Mouse (Mus musculus): ENCODE results near the gene Tagln. TPM values are rescaled to one million over a fixed set of nuclear protein-coding genes. Genes with fewer than 3 reads are reported as not detected.
A peak's percentile ranks its signal among the peaks of the same experiment; 100 is the strongest.

Tagln gene
- total and polyA plus RNA-seq, 3 experiments, result 0.59 to 2.3 TPM; not detected in 1

DNA sequence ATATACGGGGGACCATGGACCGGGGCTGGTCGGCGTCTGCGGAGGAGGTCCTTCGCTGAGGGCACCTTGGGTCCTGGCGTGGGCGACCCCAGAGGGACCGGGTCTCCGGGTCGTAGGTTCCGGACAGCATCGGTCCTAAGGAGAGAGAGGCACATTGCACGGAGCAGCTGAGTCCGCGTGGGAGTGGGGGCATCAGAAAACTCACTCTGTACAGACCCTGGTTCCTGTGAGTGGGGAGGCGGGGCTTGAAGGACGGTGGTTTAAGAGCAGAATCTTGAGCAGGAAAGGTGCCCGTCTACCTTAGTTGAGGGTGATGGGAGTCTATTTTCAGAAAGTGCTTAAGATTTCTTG is 28.8 kb downstream of the Tagln start:
- in situ Hi-C loops (cut with MboI; ENCODE audit: low pct_ligation_motif_present, low pct_unique_long_range_greater_than_20kb, low sequenced_read_pairs) (no loop called here), dilution Hi-C loops (cut with MboI; ENCODE audit: extremely low pct_ligation_motif_present, extremely low pct_unique_long_range_greater_than_20kb, low sequenced_read_pairs) (no loop called here)
- Histone ChIP-seq H3K36me3 (replicated peaks in 1 of 2; ENCODE audit: control insufficient read depth in 1 of 2, insufficient read depth in 1 of 2, low read length in 1 of 2) (peaks cover 28 to 45% of the 10 kb centered on the region in 2 experiments), H3K27me3 (replicated peaks) (no peaks in the 10 kb centered on the region), H3K79me2 (replicated peaks; ENCODE audit: control insufficient read depth, extremely low read depth, insufficient read depth, poor library complexity, severe bottlenecking) (peaks cover 15% of the 10 kb centered on the region), H3K4me1 (ENCODE audit: control insufficient read depth in 1 of 2, insufficient read depth in 2 of 2) (peaks cover 0 to 29% of the 10 kb centered on the region in 2 experiments; a peak in 2 of 4 replicates), H3K9me3 (replicated peaks; ENCODE audit: low read length) (no peaks in the 10 kb centered on the region), H3K27ac (ENCODE audit: insufficient read depth, low read depth) (0 out of 2 replicates have a peak overlapping the region, but pooled peaks have one; percentile 23), H3K4me3 (replicated peaks in 1 of 3; ENCODE audit: low read depth in 2 of 3, low read length in 2 of 3, poor library complexity in 1 of 3) (peak overlapping the region; percentile 78 to 93 (median 89)), H3K9ac (ENCODE audit: insufficient read depth, low read depth) (peak overlapping the region; percentile 92), H3K4me2 (ENCODE audit: insufficient read depth, low read depth, poor library complexity, severe bottlenecking) (peak overlapping the region; percentile 83)
- DNase-seq (ENCODE audit: extremely low read depth), result peak; percentile 16
- TF ChIP-seq POLR2AphosphoS2 (IDR thresholded peaks at IDR 0.05; ENCODE audit: low read depth, low read length) (no peak), UBTF (IDR thresholded peaks at IDR 0.05; ENCODE audit: low read depth, low read length) (no peak), BHLHE40 (IDR thresholded peaks at IDR 0.05; ENCODE audit: low read depth, low read length) (no peak), ZNF384 (IDR thresholded peaks at IDR 0.05; ENCODE audit: low read depth, low read length) (no peak), JUND (conservative IDR thresholded peaks at IDR 0.05; ENCODE audit: low read depth, low read length) (no peak), MAX (IDR thresholded peaks at IDR 0.05; ENCODE audit: low read length) (no peak), CHD2 (IDR thresholded peaks at IDR 0.05; ENCODE audit: low read length) (no peak), ZKSCAN1 (IDR thresholded peaks at IDR 0.05; ENCODE audit: borderline replicate concordance, low read depth, low read length) (no peak), KAT2A (IDR thresholded peaks at IDR 0.05; ENCODE audit: insufficient replicate concordance, low read length) (no peak), MEF2A (IDR thresholded peaks at IDR 0.05; ENCODE audit: borderline replicate concordance, low read depth, low read length) (no peak)

DNA sequence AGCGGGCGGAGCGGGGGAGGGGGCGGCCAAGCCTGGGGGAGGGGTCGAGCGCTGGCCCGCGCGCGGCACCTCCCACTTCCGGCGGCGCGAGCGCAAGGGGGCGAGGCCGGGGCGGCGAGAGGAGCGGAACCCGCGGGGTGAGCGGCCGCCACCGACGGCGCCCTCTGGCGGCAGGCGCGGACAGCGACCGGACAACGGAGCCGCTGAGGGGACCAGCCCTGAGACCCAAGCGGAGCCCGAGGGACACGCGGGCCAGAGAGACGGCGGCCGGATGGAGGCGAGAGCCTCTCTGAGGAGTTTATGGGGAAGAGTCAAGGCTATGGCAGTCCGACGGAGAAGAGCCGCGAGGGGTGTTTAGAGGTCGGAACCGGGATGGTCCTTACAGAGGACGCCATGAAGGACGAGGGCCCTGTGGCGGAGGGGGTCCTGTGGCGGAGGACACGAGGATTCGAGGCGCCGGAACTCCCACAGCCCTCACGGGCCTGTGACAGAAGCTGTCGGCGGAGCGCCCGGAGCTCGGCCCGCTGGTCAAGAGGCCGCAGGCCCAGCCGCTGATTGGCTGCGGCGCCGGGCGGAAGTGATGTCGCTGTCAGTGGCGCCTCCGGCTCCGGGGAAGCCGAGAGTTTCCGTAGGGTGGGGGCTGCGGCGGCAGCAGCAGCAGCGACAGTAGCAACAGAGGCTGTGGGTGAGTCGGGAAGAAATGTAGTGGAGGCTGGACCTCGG is 29.3 kb downstream of the Tagln start, which contains the start of the genes Pcsk7 and Rnf214:
Pcsk7 (plus strand) TSS at position 143 of the 723 bp plus-strand sequence.
Rnf214 (minus strand) TSS at position 557 of the 723 bp plus-strand sequence.
- Histone ChIP-seq H3K36me3 (replicated peaks in 1 of 2; ENCODE audit: control insufficient read depth in 1 of 2, insufficient read depth in 1 of 2, low read length in 1 of 2) (peaks cover 24 to 44% of the 10 kb centered on the region in 2 experiments), H3K4me1 (ENCODE audit: control insufficient read depth in 1 of 2, insufficient read depth in 2 of 2) (peaks cover 0 to 29% of the 10 kb centered on the region in 2 experiments; a peak in 2 of 4 replicates), H3K9me3 (replicated peaks; ENCODE audit: low read length) (no peaks in the 10 kb centered on the region), H3K9ac (ENCODE audit: insufficient read depth, low read depth) (peak within 1 kb of the TSS; percentile 92), H3K4me2 (ENCODE audit: insufficient read depth, low read depth, poor library complexity, severe bottlenecking) (peak within 1 kb of the TSS; percentile 83), H3K27me3 (replicated peaks) (no peaks in the 10 kb centered on the region), H3K79me2 (replicated peaks; ENCODE audit: control insufficient read depth, extremely low read depth, insufficient read depth, poor library complexity, severe bottlenecking) (peaks cover 15% of the 10 kb centered on the region), H3K27ac (ENCODE audit: insufficient read depth, low read depth) (peak within 1 kb of the TSS; percentile 78), H3K4me3 (replicated peaks in 1 of 3; ENCODE audit: low read depth in 2 of 3, low read length in 2 of 3, poor library complexity in 1 of 3) (peak within 1 kb of the TSS; percentile 78 to 93 (median 89))
- in situ Hi-C loops (cut with MboI; ENCODE audit: low pct_ligation_motif_present, low pct_unique_long_range_greater_than_20kb, low sequenced_read_pairs) (no loop called here), dilution Hi-C loops (cut with MboI; ENCODE audit: extremely low pct_ligation_motif_present, extremely low pct_unique_long_range_greater_than_20kb, low sequenced_read_pairs) (no loop called here)
- DNase-seq (ENCODE audit: extremely low read depth), result peak; percentile 72
- TF ChIP-seq PAX5 (IDR thresholded peaks at IDR 0.05; ENCODE audit: low read length), result no peak
- no peak for TF ChIP-seq ZC3H11A (IDR thresholded peaks at IDR 0.05; ENCODE audit: low read depth, low read length)
- TF ChIP-seq GABPA (IDR thresholded peaks at IDR 0.05; ENCODE audit: insufficient replicate concordance, low read depth, low read length), result peak; percentile 18; the same call in 1 of the 2 replicates
- TF ChIP-seq RAD21 (IDR thresholded peaks at IDR 0.05; ENCODE audit: low read depth, low read length), result no peak
- no peak for TF ChIP-seq MAFK (IDR thresholded peaks at IDR 0.05; ENCODE audit: insufficient replicate concordance, low read length)
- peak; percentile 84; the same call in 1 of the 2 replicates for TF ChIP-seq POLR2AphosphoS2 (IDR thresholded peaks at IDR 0.05; ENCODE audit: low read depth, low read length)
- TF ChIP-seq USF1 (IDR thresholded peaks at IDR 0.05; ENCODE audit: low read depth, low read length), result no peak
- TF ChIP-seq RCOR1 (conservative IDR thresholded peaks at IDR 0.05; ENCODE audit: low read depth, low read length), result no peak
- peak; percentile 66 for TF ChIP-seq ELF1 (IDR thresholded peaks at IDR 0.05; ENCODE audit: low read depth, low read length)
- peak in 1 of 2 experiments; percentile 81; a peak in 2 of 4 replicates for TF ChIP-seq CTCF (conservative IDR thresholded peaks at IDR 0.05 in 1 of 2, IDR thresholded peaks at IDR 0.05 in 1 of 2; ENCODE audit: low read depth in 2 of 2, low read length in 2 of 2)
- TF ChIP-seq POLR2A (IDR thresholded peaks at IDR 0.05; ENCODE audit: low read depth, low read length), result peak; percentile 93
- TF ChIP-seq IRF4 (IDR thresholded peaks at IDR 0.05; ENCODE audit: low read depth, low read length), result peak; percentile 56; the same call in 1 of the 2 replicates
- peak; percentile 66 for TF ChIP-seq NRF1 (IDR thresholded peaks at IDR 0.05; ENCODE audit: low read depth, low read length)
- TF ChIP-seq MEF2A (IDR thresholded peaks at IDR 0.05; ENCODE audit: borderline replicate concordance, low read depth, low read length), result peak; percentile 53
- TF ChIP-seq E2F4 (IDR thresholded peaks at IDR 0.05; ENCODE audit: insufficient replicate concordance, low read depth, low read length), result no peak
- TF ChIP-seq ZNF384 (IDR thresholded peaks at IDR 0.05; ENCODE audit: low read depth, low read length), result no peak
- TF ChIP-seq ETS1 (conservative IDR thresholded peaks at IDR 0.05; ENCODE audit: low read depth, low read length), result no peak
- TF ChIP-seq JUND (conservative IDR thresholded peaks at IDR 0.05; ENCODE audit: low read depth, low read length), result no peak
- peak; percentile 54; the same call in 1 of the 2 replicates for TF ChIP-seq TBP (conservative IDR thresholded peaks at IDR 0.05; ENCODE audit: low read depth, low read length)
- TF ChIP-seq MAX (IDR thresholded peaks at IDR 0.05; ENCODE audit: low read length), result no peak; the same call in 1 of the 2 replicates
- TF ChIP-seq ZKSCAN1 (IDR thresholded peaks at IDR 0.05; ENCODE audit: borderline replicate concordance, low read depth, low read length), result no peak
- TF ChIP-seq CHD2 (IDR thresholded peaks at IDR 0.05; ENCODE audit: low read length), result peak; percentile 85
- peak; percentile 69 for TF ChIP-seq MXI1 (IDR thresholded peaks at IDR 0.05; ENCODE audit: low read depth, low read length)
- no peak for TF ChIP-seq MYC (IDR thresholded peaks at IDR 0.05; ENCODE audit: low read depth, low read length)
- TF ChIP-seq KAT2A (IDR thresholded peaks at IDR 0.05; ENCODE audit: insufficient replicate concordance, low read length), result 0 out of 2 replicates have a peak, but pooled peaks have one; percentile 52
- no peak for TF ChIP-seq EP300 (IDR thresholded peaks at IDR 0.05; ENCODE audit: low read length)
- 0 out of 2 replicates have a peak, but pooled peaks have one; percentile 20 for TF ChIP-seq UBTF (IDR thresholded peaks at IDR 0.05; ENCODE audit: low read depth, low read length)
